Mouse (Mus musculus) megakaryocyte progenitor cell, adult 5-6 weeks (primary cell): Measurements from ENCODE around the gene St6galnac3. TPM values are rescaled to one million over a fixed set of nuclear protein-coding genes. Genes with fewer than 3 reads are reported as not detected.

Source experiments
- ATAC-seq: replicated peaks from 2 replicates; pipeline ENCODE4 v1.8.0; 2016; ENCODE audit warnings: mild to moderate bottlenecking, moderate TSS enrichment, inconsistent platforms; ENCODE audit not compliant: poor library complexity
- total RNA-seq, 2 experiments: library from RNA; stranded (forward) in 1 of 2; stranded (reverse) in 1 of 2; fragments of 157-497, 149-512 nt in 1 of 2; fragments of 200-1000 nt in 1 of 2; gene quantifications; 2 replicates each; pipeline versions ENCODE4 v1.2.3 to v1.2.4; 2015 to 2017

Gene St6galnac3
- total RNA-seq, 2 experiments from 2014 or later = 1.2 to 4.0 TPM

- no peak for ATAC-seq
Observed at GRCm38 (mm10) chr3:153659575-153660168, 65.3 kb downstream of the St6galnac3 start.

DNA sequence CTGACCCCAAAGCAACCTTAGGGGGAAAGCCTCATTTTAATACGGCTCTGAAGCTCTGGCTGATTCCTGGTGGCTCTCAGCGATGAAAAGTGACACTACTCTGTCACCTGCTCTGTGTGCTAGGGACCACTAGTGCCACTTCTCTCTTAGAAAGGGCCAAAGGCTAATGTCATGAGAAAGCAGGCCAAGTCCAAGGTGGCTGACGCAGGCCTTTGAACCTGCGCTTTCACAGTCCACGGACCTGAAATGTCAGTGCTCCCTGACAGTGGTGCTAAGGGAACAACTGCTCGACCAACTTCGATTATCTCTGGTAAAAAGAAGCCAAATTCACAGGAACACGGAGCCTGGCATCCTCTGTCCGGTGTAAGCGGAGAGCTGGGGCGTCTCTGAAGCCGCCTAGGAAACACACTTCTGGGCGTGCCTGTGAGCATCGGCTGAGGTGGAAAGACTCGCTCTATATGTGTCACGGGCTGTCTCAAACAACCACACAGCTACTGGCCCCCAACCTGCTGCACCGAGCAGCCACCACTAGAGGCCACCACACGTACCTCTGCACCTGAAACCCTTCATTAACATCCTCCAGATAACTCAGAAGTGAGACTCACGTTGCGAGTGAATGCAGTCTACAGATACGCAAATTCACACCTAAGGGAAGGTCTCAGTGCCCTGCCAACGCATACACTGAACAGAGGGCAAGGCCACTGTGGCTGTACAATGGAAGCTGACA is 66.8 kb downstream of the St6galnac3 start:
- ATAC-seq = peak; percentile 93

GRCm38 (mm10) chr3:153655071-153655470 is 69.9 kb downstream of the St6galnac3 start:
- ATAC-seq = peak; percentile 63

GRCm38 (mm10) chr3:153652850-153653249 is 72.1 kb downstream of the St6galnac3 start:
- ATAC-seq = no peak

GRCm38 (mm10) chr3:153648713-153649112 is 76.3 kb downstream of the St6galnac3 start:
- no peak for ATAC-seq

DNA sequence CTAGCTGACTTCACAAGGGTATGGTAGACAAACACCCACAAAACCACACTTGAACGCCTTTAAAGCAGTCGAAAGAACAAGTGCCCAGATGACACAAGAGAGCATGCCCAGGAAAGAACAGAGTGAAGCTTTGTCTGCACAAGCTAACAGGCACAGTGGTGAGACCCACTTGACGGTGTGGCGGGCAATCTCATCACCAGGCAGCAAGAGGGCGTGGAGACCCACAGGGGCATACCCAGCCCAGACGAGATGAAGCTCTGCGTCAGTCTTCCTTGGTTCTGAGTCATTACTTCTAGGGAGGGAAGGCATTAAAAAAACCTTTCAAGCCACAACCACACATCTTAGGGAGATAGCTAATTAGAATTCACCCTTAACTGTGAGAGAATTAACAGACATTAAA is 79.2 kb downstream of the St6galnac3 start:
- ATAC-seq = peak; percentile 9; the same call in 1 of the 2 replicates

DNA sequence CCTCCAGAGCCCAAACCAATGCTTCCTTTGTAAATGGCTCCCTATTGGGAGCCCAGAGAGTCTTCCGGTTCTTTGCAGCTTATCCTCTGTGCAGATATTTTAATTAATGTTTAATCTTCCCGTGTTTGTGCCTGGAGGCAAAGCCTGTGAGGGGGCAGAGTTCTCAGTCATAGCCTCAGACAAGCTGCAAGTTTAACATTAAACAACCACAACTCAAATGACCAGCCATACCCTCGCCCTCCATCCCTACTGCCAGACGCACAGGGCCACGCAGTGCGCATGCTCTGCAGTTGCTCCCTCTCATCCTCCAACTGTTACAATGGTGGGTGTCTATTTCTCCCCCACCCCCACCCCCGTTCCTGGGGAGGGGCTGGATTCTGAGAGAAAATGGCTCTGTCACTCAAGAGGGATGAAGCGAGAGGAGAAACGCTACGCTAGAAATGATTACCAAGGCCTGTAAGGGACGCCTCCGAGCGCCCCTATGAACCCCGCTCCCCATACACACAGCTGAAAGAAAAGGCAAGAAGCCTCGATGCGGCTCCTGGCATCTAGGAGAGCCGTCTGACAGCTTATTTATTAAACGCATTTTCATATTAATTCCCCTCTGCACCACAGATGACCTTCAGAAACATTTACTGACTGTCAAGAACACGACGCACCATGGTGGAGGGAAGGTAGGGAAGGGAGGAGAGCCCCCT is 81.0 kb downstream of the St6galnac3 start:
- no peak for ATAC-seq

DNA sequence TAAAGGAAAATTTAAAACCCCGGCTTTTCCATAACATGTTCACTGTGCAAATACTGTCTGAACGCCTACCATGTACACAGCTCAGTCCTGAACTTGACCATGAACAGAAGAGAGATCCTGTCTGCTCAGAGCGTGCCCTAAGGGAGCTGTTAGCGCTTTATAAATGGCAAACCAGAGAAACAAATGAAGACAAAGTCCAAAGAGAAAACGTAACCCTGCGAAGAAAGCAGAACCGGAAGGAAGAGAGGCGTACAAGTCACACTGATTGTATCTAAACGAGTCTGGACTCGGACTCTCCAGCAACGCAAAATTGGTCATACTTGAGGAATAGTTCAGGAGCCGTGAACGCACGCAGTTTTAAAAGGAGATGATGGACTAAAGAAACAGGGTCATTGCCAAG is 82.1 kb downstream of the St6galnac3 start:
- ATAC-seq = no peak

GRCm38 (mm10) chr3:153641805-153642204 is 83.2 kb downstream of the St6galnac3 start:
- no peak for ATAC-seq

DNA sequence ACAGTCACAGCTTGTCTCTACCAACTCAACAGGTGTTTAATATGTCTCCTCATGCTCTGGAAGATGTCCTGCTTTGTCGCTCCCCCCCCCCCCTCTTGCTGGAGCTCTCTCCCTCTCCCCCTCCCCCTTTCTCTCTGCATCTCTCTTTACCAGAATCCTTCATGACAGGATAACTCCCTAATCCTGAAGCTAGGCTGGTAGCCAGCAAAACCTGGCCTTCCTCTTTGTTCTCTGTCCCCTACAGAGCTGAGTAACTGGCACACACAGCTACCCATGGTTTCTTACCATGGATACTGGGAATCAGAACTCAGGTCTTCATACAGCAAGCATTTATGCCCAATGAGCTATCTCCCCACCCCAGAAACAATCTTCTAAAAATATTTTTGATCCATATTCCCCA is 87.6 kb downstream of the St6galnac3 start:
- ATAC-seq = no peak

DNA sequence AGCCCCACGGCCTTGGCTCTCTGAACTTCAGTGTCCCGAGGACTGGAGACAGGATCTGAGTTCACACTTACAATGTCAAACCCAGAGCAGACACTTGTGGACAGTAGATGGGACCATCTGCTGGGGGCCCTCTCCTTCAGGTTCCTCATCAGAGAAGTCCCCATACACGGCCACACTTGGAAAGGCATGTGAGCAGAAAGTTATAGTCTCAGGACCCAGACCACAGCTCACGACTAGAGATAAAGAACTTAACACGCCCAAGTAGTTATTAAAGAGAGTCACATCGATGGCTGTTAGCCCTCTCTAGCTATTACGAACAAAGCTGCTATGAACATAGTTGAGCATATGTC is 88.2 kb downstream of the St6galnac3 start:
- peak; percentile 62 for ATAC-seq

GRCm38 (mm10) chr3:153636094-153636803 is 88.7 kb downstream of the St6galnac3 start:
- ATAC-seq = peak; percentile 71

DNA sequence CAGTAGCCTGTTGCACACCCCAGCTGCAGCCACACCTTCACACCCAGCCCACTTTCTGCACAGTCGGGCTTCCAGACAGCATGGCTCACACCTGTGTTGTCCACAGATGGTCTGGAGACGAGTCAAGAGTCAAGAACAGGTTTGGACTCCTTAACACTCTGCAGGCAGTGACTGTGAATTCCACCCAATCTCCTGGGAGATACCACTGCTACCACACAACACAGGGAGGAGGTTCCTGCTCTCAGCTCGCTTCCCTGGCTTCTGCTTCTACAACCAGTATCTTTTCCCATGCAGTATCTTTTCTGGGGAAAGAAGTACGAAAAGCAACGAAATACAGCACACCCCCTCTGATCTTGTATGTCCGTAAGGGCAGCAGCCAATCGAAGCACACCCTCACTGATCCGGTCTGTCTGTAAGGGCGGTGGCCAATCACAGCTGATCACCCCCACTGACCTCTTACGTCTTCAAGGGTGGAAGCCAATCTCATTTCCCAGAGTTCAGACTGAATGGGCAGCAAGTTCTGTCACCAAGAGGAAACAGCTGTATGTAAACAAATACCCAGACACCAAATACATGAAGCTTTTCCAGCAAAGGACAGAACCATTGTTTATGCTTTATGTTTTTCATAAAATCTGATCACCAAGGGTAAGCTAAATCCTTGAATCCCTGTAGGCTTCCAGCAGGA is 92.8 kb downstream of the St6galnac3 start:
- no peak for ATAC-seq

DNA sequence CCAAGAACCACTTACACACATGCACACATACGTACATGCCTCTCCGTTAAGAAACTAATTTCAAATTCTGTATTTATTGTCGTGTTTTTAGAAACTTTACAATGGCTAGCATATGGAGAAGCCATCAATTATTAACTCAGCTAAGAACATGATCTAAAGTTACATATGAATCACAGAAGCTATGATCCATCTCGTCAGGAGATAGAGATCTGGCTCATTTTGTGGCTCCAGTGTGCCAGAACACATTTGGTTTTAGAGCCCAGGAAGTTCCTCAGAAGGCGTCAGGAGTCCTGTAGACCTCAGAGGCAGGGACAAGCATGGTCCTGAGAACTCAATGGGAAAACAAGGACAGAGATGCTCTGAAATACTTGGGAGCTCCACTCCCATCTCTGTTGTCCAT is 98.7 kb downstream of the St6galnac3 start:
- no peak for ATAC-seq

DNA sequence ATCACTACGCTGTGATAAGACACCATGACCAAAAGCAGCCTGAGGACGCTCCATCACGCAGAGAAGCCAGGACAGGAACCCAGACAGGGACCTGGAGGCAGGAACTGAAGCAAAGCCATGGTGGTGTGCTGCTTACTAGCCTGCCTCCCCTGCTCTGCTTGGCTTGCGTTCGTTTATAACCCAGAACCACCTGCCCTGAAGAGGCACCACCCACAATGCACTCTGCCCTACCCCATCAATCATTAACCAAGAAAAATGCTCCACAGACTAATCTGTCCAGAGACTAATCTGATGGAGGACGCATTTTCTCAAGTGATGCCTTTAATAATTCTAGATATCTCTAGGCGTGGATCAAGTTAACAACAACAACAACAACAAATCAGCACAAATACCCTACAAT is 106.0 kb downstream of the St6galnac3 start:
- no peak for ATAC-seq

GRCm38 (mm10) chr3:153616849-153617248 is 108.1 kb downstream of the St6galnac3 start:
- peak; percentile 79 for ATAC-seq

- no peak for ATAC-seq
Observed at GRCm38 (mm10) chr3:153610239-153610638, 114.7 kb downstream of the St6galnac3 start.

GRCm38 (mm10) chr3:153606331-153606730 is 118.6 kb downstream of the St6galnac3 start:
- no peak for ATAC-seq

- ATAC-seq = no peak
Observed at GRCm38 (mm10) chr3:153605767-153606098, 119.2 kb downstream of the St6galnac3 start.

DNA sequence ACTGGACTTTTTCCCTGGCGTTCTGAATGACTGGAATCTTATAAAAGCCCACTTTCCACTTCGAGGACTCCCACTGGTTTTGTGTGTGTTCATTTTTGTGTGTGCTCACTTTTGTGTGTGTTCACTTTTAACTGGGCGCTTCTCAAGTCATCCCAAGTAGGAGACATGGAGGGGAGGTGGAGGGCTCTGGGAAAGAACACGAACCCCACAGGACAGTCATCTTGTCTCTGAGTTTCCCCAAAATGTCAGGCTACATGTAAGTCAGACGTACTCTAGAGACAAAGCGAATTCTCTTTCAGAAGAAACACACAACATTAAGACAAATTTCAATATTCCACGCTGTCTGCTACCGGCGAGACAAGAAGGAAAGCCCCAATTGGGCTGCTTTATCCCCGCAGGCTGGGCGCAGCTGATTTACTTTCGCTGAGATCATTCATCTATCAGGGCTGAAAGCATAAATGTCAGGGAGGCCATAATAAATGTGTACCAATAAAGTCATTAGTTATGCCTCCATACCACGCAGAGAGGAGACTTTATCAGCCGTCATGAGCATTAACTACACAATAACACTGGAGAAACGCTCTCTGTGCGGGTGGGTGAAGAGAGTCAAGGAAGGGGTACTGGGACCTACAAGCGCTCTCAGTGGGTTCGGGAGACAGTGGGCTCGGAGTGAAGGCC is 119.7 kb downstream of the St6galnac3 start:
- ATAC-seq = no peak
